Mouse (Mus musculus): ENCODE data around the gene Gcnt7.
A peak's percentile ranks its signal among the peaks of the same experiment; 100 is the strongest.

Gene Gcnt7

GRCm38 (mm10) chr2:172452458-172452857, 5.9 kb downstream of the Gcnt7 start:
- DNase-seq, result no peak

- no peak for DNase-seq
These were observed 6.4 kb downstream of the Gcnt7 start for GRCm38 (mm10) chr2:172452031-172452430.

DNA sequence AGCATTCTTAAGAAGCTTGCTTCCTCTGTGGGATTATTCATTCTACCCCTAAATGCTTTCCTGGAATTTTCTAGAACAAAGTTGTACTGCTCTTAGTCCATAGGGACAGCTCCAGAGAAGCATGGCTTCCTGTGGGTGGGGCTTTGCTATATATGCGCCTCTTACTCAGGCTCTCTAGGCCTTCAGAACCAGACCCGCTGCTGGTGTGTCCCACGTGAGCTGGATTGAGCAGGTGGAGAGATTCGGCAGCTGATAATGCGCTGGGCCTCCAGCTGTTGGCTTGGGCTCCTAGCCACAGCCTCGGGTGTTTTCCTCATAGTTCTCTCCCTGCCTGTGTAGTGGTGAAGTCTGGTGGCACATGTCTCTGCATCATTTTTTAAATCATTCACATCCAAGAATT, 7.8 kb downstream of the Gcnt7 start:
- DNase-seq, result no peak

DNA sequence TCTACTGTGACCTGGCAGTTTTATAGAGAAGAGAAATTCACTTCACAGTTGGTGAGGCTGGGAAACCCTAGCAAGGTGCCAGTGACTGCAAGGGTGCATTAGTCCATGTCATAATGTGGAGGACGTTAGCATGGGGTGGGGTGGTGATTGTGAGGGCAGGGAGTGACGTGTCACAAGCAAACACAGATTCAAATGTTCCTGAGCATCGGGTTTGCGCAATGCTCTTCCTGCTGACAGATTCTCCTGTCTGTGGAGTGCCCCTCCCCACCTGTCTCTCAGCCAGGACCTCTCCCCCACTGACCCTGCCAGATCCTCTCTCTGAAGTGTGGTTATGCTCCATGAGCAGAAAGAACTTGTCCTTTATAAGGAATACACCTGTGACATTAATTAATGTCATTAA, 10.1 kb downstream of the Gcnt7 start:
- no peak for DNase-seq

GRCm38 (mm10) chr2:172447317-172447716, 11.1 kb downstream of the Gcnt7 start:
- DNase-seq, result no peak

GRCm38 (mm10) chr2:172445617-172446016, 12.8 kb downstream of the Gcnt7 start:
- DNase-seq, result no peak

DNA sequence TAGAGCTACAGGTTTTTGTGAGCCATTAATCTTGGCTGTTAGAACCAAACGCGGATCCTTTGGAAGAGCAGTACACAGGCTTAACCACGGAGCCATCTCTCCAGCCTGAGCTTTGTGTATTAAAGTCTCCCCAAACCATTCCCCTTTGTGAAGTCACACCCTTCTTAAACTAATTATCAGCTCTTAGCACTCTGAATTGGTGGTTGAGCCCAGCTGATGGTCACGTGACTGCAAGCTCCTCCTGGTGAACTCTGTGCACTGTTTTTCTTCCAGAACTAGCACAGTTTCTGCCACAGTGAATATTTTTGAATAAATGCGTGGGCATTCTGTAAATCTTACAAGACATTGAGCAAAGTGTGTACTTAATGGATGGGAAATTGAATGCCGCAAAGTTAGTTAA, 17.2 kb downstream of the Gcnt7 start:
- DNase-seq, result peak; percentile 58

DNA sequence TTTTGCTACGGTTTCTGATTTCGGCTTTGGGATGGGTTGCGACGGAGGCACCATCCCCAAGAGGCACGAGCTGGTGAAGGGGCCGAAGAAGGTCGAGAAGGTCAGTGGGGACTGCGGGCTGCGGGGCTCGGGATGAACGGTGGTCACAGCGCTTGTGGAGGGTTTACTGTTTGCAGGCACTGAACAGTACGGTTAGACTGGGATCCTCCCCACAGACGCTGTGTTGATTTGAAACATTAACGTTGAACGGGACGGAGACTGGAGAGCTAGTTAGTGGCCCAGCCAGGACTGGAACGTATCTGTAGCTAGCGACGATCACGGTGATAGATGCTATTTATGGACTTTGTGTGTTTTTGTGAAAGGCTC, 17.8 kb downstream of the Gcnt7 start:
- DNase-seq, result no peak

GRCm38 (mm10) chr2:172439843-172440639, 18.4 kb downstream of the Gcnt7 start, which contains the start of gene Rtf2:
Rtf2 (plus strand) TSS chr2:172440556.
- peak; percentile 99 for DNase-seq

GRCm38 (mm10) chr2:172437371-172437952, 20.9 kb downstream of the Gcnt7 start:
- DNase-seq, result no peak

DNA sequence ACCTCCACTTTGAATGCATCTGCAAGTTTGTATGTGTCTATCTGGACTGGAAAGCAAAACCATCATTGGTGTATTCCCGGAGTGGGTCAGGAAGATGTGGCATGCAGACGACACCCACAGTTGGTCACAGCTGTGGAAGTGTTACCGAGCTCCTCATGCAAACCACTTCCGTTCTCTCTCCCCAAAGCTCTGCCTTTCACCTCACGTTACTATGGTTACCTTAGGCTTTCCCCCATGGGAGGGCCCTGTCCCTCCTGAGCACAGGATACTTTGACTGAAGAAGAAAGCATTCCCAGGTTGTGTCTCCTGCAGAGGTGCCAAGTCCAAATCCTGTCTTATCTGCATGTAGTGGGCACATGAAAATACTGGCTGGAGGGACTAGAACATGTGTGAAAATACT, 24.6 kb downstream of the Gcnt7 start:
- no peak for DNase-seq

DNA sequence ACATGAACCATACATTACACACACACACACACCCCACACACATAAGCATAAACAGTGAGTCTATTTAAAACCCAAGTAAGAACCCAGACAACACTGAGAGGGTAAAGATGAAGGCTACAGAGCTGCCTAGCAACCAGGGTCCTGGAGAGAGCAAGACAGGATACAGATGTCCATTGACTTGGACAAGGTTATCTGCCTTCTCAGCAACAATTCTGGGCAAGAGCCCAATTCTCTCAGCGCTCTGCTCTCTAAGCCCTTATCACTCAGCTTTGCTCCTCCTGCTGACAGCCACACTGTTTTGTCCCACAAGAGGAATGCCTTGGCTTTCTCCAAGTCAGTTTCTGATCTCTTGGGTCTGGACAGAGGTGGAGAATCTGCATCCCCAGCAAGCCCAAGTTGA, 27.8 kb downstream of the Gcnt7 start:
- no peak for DNase-seq

GRCm38 (mm10) chr2:172418208-172418607, 40.2 kb downstream of the Gcnt7 start:
- no peak for DNase-seq

DNA sequence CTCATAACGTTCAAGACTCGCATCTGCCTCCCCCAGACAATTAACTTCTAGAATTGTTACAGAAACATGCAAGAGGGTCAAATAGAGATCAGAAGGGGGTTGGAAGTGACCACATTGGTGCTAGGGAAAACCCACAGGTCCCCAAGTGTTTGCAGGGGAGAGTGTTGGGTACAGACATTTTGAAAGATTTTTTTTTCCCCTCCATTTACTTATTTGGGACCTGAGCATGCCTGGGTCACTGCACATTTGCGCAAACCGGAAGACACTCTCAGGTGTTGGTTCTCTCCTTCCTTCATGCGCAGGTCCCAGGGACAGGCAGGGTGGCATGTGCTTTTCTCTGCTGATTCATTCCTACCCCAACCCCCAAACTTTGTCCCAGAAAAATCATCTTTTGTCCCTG, 41.5 kb downstream of the Gcnt7 start:
- no peak for DNase-seq

DNA sequence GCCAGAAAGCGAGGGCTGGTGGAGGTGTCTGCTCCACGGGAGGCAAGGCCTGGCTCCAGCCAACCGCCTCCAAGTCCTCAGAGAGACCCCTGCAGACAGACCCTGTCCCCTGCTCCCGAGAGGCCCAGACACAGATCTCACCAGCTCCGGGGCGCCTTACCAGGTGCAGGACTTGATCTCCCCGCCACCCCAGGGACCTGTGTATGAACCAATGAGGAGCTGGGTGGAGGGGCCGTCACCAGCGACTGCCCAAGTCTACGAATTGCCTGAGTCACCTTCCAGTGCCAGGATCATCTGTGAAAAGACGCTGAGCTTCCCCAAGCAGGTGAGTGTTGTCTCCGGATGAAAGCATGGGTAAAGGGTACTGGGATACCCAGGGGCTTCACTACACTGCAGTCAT, 42.2 kb downstream of the Gcnt7 start:
- no peak for DNase-seq

DNA sequence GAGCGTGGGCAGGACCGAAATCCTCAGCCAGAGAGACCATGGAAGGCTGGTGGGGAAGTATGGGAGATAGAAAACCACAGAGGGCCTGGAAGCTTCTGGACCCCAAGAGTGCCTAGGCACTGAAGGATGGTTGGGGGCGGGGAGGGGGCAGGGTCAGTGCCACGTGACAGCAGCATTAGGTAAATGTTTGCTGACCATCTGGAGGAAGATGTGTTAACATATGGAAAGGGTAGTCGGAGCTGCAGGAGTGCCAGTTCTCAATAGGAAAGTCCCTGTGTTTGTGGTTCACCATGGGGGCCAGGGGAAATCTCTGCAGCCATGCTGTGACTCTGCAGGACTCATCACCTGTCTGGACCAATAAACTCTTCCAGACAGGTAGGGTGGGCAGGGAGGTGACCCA, 44.5 kb downstream of the Gcnt7 start:
- no peak for DNase-seq

DNA sequence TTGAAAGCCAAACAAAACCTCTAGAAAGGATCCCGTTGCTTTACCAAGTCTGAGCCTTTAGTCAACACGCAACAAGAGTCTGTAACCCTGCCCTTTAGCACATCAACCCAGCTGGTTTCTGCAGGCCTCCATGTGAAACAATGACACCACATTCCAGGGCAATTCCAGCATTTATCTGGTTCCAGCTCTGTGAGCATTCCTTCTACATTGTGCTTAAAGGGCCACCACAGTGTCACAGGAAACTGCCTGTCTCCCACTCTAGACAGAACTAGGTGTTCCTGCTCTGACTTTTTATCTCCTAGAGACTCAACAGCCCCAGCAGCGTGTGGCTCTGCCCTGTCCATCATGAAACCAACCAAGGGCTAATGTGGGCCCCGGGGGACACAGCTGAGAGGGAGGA, 45.1 kb downstream of the Gcnt7 start:
- DNase-seq, result no peak

DNA sequence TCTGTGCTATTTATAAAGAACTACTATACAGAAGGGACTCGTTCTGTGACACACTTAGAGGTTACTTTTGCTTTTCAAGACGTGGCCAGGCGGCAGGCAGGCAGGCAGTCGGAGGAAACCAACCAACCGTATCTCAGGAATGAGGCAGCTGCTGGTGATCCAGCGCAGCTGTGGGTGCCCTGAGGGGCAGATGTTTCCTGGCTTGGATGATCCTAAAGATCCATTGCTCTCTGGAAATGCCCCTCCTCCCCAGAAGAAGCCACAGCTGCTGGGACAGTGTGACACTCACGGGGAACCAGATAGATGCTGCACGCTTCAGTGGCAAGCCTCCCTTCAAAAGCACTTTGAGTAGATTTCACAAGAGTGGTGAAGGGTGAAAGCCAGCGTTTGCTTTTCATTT, 45.9 kb downstream of the Gcnt7 start:
- DNase-seq, result peak; percentile 28

DNA sequence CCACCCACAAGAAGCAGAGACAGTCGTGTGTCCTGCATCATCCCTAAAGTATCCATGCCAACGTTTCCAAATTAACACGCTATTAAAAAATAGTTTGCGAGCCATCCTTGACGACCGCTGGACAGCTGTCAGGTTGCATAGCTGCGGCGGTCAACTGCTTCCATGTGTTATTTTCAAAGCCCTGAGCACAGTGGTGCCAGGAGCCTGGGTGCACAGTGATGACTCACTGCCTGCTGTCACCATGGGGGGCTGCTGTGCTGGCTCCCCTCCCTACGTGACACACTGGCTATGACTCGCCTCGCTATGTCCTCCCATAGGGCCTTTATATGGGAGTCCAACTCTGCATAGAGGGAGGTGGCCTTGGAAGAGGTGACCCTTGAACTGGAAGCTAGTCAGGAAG, 47.3 kb downstream of the Gcnt7 start:
- DNase-seq, result no peak

- no peak for DNase-seq
These were observed 47.7 kb downstream of the Gcnt7 start for GRCm38 (mm10) chr2:172410686-172411085.

DNA sequence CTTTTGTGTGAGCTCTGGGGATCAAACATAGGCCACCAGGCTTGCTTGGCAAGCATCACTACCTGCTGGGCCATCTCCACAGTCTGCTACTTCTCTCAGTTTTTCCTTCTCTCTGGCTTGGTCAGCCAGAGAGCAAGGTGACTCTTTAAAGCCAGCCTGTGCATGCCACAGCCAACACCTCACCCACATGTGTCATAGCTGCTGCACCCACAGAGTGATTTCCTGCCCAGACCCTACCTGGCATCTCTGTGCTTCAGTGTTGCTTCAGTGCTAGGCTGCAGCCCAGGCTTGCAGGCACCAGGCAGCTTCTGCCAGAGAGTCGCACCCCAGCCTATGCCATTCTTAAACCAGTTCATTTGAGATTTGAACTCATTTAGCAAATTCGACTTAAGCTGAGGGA, 50.9 kb downstream of the Gcnt7 start:
- DNase-seq, result no peak

- no peak for DNase-seq
These were observed 52.2 kb downstream of the Gcnt7 start for GRCm38 (mm10) chr2:172406173-172406572.

DNA sequence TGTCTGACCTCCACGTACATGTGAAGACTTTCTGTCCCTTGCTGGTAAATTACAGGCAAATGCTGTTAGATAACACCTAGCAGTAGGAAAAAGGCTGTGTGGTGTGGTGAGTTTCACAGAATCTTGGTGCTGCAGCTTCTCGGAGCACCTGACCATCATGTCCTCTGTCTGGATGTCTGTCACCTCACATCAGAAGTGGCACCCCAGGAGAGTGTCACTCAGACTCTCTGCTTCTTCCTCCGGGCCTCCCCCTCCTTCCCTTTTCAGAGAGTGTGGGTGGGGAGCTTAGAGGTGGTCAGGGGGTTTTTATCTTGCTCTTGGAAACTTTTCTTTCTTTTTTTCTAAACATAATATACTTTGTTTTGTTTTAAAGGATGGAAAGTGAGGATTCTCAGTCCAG, 53.4 kb downstream of the Gcnt7 start:
- no peak for DNase-seq

- no peak for DNase-seq
These were observed 54.2 kb downstream of the Gcnt7 start for GRCm38 (mm10) chr2:172404239-172404638.

Data from liver (tissue).